Mouse (Mus musculus): ENCODE measurements around the gene Ier2. TPM values are rescaled to one million over a fixed set of nuclear protein-coding genes. Genes with fewer than 3 reads are reported as not detected.

Gene Ier2
- polyA plus RNA-seq, 1 experiment from 2014 or later: 43.8 TPM

GRCm38 (mm10) chr8:84702561-84702960 lies 39.9 kb upstream of the Ier2 start:
- no peak for ATAC-seq (ENCODE audit: insufficient number of reproducible peaks, insufficient read depth, low FRiP score, low read depth)

GRCm38 (mm10) chr8:84700941-84701911 lies 38.6 kb upstream of the Ier2 start, which contains the start of gene Lyl1:
Gene Lyl1 (plus strand): TSS chr8:84701457.
- peak within 1 kb of the TSS; percentile 72 for H3K9ac ChIP-seq (ENCODE audit: low read length)
- H3K27me3 ChIP-seq (ENCODE audit: control insufficient read depth, insufficient read depth, low read length): peaks cover 35% of the 10 kb centered on the region
- peak within 1 kb of the TSS; percentile 65 for H3K4me2 ChIP-seq (ENCODE audit: low read length)
- H3K4me1 ChIP-seq (ENCODE audit: control insufficient read depth in 2 of 2, insufficient read depth in 2 of 2, low read length in 2 of 2): peaks cover 10 to 31% of the 10 kb centered on the region in 2 experiments; a peak in 3 of 4 replicates
- ATAC-seq (ENCODE audit: insufficient number of reproducible peaks, insufficient read depth, low FRiP score, low read depth): peak; percentile 71
- peak within 1 kb of the TSS; percentile 32 to 42 for H3K4me3 ChIP-seq (ENCODE audit: control insufficient read depth in 1 of 2, insufficient read depth in 1 of 2, low read depth in 1 of 2, low read length in 2 of 2)
- 6% methylated on average over 34 of the region's 34 CpGs for whole genome bisulfite sequencing
- no peaks in the 10 kb centered on the region for H3K9me3 ChIP-seq (ENCODE audit: control insufficient read depth, low read length)
- H3K27ac ChIP-seq (replicated peaks in 1 of 2; ENCODE audit: control insufficient read depth in 1 of 2, insufficient read depth in 1 of 2, low read depth in 2 of 2, low read length in 2 of 2): peak within 1 kb of the TSS; percentile 69 to 85
- H3K36me3 ChIP-seq (ENCODE audit: control insufficient read depth, insufficient read depth, low read length): peaks cover 34% of the 10 kb centered on the region

More at GRCm38 (mm10) chr8:84702561-84702960, 39.9 kb upstream of the Ier2 start:
- H3K9ac ChIP-seq (ENCODE audit: low read length): peak overlapping the region; percentile 72
- H3K27me3 ChIP-seq (ENCODE audit: control insufficient read depth, insufficient read depth, low read length): peaks cover 42% of the 10 kb centered on the region
- peak overlapping the region; percentile 32 to 42 for H3K4me3 ChIP-seq (ENCODE audit: control insufficient read depth in 1 of 2, insufficient read depth in 1 of 2, low read depth in 1 of 2, low read length in 2 of 2)
- peaks cover 21% of the 10 kb centered on the region for H3K36me3 ChIP-seq (ENCODE audit: control insufficient read depth, insufficient read depth, low read length)
- H3K9me3 ChIP-seq (ENCODE audit: control insufficient read depth, low read length): no peaks in the 10 kb centered on the region
- H3K4me1 ChIP-seq (ENCODE audit: control insufficient read depth in 2 of 2, insufficient read depth in 2 of 2, low read length in 2 of 2): peaks cover 12 to 41% of the 10 kb centered on the region in 2 experiments; a peak in 3 of 4 replicates
- 66% methylated on average over 9 of the region's 9 CpGs for WGBS
- H3K27ac ChIP-seq (replicated peaks in 1 of 2; ENCODE audit: control insufficient read depth in 1 of 2, insufficient read depth in 1 of 2, low read depth in 2 of 2, low read length in 2 of 2): peak overlapping the region; percentile 29 to 85; a peak in 3 of 4 replicates
- H3K4me2 ChIP-seq (ENCODE audit: low read length): peak overlapping the region; percentile 65

- ATAC-seq (ENCODE audit: insufficient number of reproducible peaks, insufficient read depth, low FRiP score, low read depth): no peak
- Histone ChIP-seq H3K36me3 (ENCODE audit: control insufficient read depth, insufficient read depth, low read length) (peaks cover 41% of the 10 kb centered on the region), H3K9ac (ENCODE audit: low read length) (no peak overlapping the region), H3K27me3 (ENCODE audit: control insufficient read depth, insufficient read depth, low read length) (peaks cover 32% of the 10 kb centered on the region), H3K4me3 (ENCODE audit: control insufficient read depth in 1 of 2, insufficient read depth in 1 of 2, low read depth in 1 of 2, low read length in 2 of 2) (no peak overlapping the region), H3K4me1 (ENCODE audit: control insufficient read depth in 2 of 2, insufficient read depth in 2 of 2, low read length in 2 of 2) (peaks cover 10 to 31% of the 10 kb centered on the region in 2 experiments; a peak in 3 of 4 replicates), H3K4me2 (ENCODE audit: low read length) (0 out of 2 replicates have a peak overlapping the region, but pooled peaks have one; percentile 32), H3K27ac (replicated peaks in 1 of 2; ENCODE audit: control insufficient read depth in 1 of 2, insufficient read depth in 1 of 2, low read depth in 2 of 2, low read length in 2 of 2) (peak overlapping the region; percentile 63 to 85), H3K9me3 (ENCODE audit: control insufficient read depth, low read length) (no peaks in the 10 kb centered on the region)
- WGBS: 76% methylated on average over 5 of the region's 5 CpGs
Observed at GRCm38 (mm10) chr8:84700526-84700925, 37.9 kb upstream of the Ier2 start.

- Histone ChIP-seq H3K36me3 (ENCODE audit: control insufficient read depth, insufficient read depth, low read length) (peaks cover 47% of the 10 kb centered on the region), H3K4me2 (ENCODE audit: low read length) (peak overlapping the region; percentile 32; the same call in 1 of the 2 replicates)
Observed at GRCm38 (mm10) chr8:84699861-84700322, 37.2 kb upstream of the Ier2 start.

GRCm38 (mm10) chr8:84698929-84699401 lies 36.3 kb upstream of the Ier2 start:
- Histone ChIP-seq H3K27me3 (ENCODE audit: control insufficient read depth, insufficient read depth, low read length) (peaks cover 19% of the 10 kb centered on the region), H3K36me3 (ENCODE audit: control insufficient read depth, insufficient read depth, low read length) (peaks cover 53% of the 10 kb centered on the region), H3K9ac (ENCODE audit: low read length) (peak overlapping the region; percentile 25; the same call in 1 of the 2 replicates), H3K27ac (replicated peaks in 1 of 2; ENCODE audit: control insufficient read depth in 1 of 2, insufficient read depth in 1 of 2, low read depth in 2 of 2, low read length in 2 of 2) (peak overlapping the region; percentile 31 to 85), H3K9me3 (ENCODE audit: control insufficient read depth, low read length) (no peaks in the 10 kb centered on the region), H3K4me3 (ENCODE audit: control insufficient read depth in 1 of 2, insufficient read depth in 1 of 2, low read depth in 1 of 2, low read length in 2 of 2) (no peak overlapping the region), H3K4me1 (ENCODE audit: control insufficient read depth in 2 of 2, insufficient read depth in 2 of 2, low read length in 2 of 2) (peaks cover 6 to 19% of the 10 kb centered on the region in 2 experiments; a peak in 3 of 4 replicates), H3K4me2 (ENCODE audit: low read length) (peak overlapping the region; percentile 32)
- ATAC-seq (ENCODE audit: insufficient number of reproducible peaks, insufficient read depth, low FRiP score, low read depth): no peak
- 74% methylated on average over 9 of the region's 9 CpGs for whole genome bisulfite sequencing

More at GRCm38 (mm10) chr8:84699861-84700322, 37.2 kb upstream of the Ier2 start:
- no peak overlapping the region for H3K9ac ChIP-seq (ENCODE audit: low read length)
- peak overlapping the region; percentile 63 to 85 for H3K27ac ChIP-seq (replicated peaks in 1 of 2; ENCODE audit: control insufficient read depth in 1 of 2, insufficient read depth in 1 of 2, low read depth in 2 of 2, low read length in 2 of 2)
- peak; percentile 52 for ATAC-seq (ENCODE audit: insufficient number of reproducible peaks, insufficient read depth, low FRiP score, low read depth)
- H3K27me3 ChIP-seq (ENCODE audit: control insufficient read depth, insufficient read depth, low read length): peaks cover 26% of the 10 kb centered on the region
- WGBS: 54% methylated on average over 7 of the region's 7 CpGs
- no peak overlapping the region for H3K4me3 ChIP-seq (ENCODE audit: control insufficient read depth in 1 of 2, insufficient read depth in 1 of 2, low read depth in 1 of 2, low read length in 2 of 2)
- no peaks in the 10 kb centered on the region for H3K9me3 ChIP-seq (ENCODE audit: control insufficient read depth, low read length)
- H3K4me1 ChIP-seq (ENCODE audit: control insufficient read depth in 2 of 2, insufficient read depth in 2 of 2, low read length in 2 of 2): peaks cover 10 to 26% of the 10 kb centered on the region in 2 experiments; a peak in 3 of 4 replicates

- Histone ChIP-seq H3K4me3 (ENCODE audit: control insufficient read depth in 1 of 2, insufficient read depth in 1 of 2, low read depth in 1 of 2, low read length in 2 of 2) (no peak overlapping the region), H3K9ac (ENCODE audit: low read length) (no peak overlapping the region), H3K27ac (replicated peaks in 1 of 2; ENCODE audit: control insufficient read depth in 1 of 2, insufficient read depth in 1 of 2, low read depth in 2 of 2, low read length in 2 of 2) (peak overlapping the region; percentile 26 to 85; a peak in 2 of 4 replicates), H3K36me3 (ENCODE audit: control insufficient read depth, insufficient read depth, low read length) (peaks cover 60% of the 10 kb centered on the region), H3K4me2 (ENCODE audit: low read length) (no peak overlapping the region), H3K4me1 (ENCODE audit: control insufficient read depth in 2 of 2, insufficient read depth in 2 of 2, low read length in 2 of 2) (peaks cover 6 to 17% of the 10 kb centered on the region in 2 experiments; a peak in 3 of 4 replicates), H3K9me3 (ENCODE audit: control insufficient read depth, low read length) (no peaks in the 10 kb centered on the region), H3K27me3 (ENCODE audit: control insufficient read depth, insufficient read depth, low read length) (peaks cover 12% of the 10 kb centered on the region)
- no peak for ATAC-seq (ENCODE audit: insufficient number of reproducible peaks, insufficient read depth, low FRiP score, low read depth)
- 90% methylated on average over 5 of the region's 5 CpGs for WGBS
Observed at GRCm38 (mm10) chr8:84698288-84698687, 35.6 kb upstream of the Ier2 start.

All from heart, embryonic 14.5 days (tissue).